Mouse (Mus musculus): ENCODE results near the gene Spaca6. TPM values are rescaled to one million over a fixed set of nuclear protein-coding genes. Genes with fewer than 3 reads are reported as not detected.

Spaca6 gene
- polyA plus RNA-seq, 1 experiment from 2014 or later, result 62.8 TPM

GRCm38 (mm10) chr17:17870892-17871550 lies 44.1 kb downstream of the Spaca6 start:
- no peak overlapping the region for H3K27ac ChIP-seq
- H3K36me3 ChIP-seq, result peaks cover 14% of the 10 kb centered on the region
- no peaks in the 10 kb centered on the region for H3K9me3 ChIP-seq
- WGBS, result 79% methylated on average over 2 of the region's 2 CpGs
- no peak overlapping the region for H3K4me2 ChIP-seq
- no peak for ATAC-seq (ENCODE audit: insufficient number of reproducible peaks, insufficient read depth, low FRiP score, low TSS enrichment, low read depth)
- no peak overlapping the region for H3K9ac ChIP-seq (replicated peaks)
- H3K4me1 ChIP-seq (replicated peaks), result no peaks in the 10 kb centered on the region
- no peak overlapping the region for H3K4me3 ChIP-seq (replicated peaks)
- H3K27me3 ChIP-seq, result no peaks in the 10 kb centered on the region

DNA sequence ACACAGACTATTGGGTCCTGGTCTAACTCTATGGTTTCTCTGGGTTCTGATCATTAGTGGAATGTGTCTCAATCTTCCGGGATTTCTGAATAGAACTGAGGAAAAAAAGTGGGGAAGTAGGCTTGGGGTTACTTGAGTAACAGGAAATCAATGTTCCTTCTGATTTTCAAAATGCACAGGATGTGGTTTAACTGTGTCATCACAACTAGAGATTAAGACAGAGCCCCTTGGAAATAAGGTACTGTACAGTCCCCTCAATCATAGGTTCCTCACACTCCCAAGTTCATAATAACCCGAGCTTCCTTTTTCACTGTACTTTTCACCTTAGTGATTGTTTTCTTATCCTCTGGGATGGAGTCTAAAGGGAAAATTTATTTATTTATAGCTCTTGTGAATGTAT lies 44.7 kb downstream of the Spaca6 start:
- Histone ChIP-seq H3K9ac (replicated peaks) (no peak overlapping the region), H3K27me3 (no peaks in the 10 kb centered on the region), H3K4me2 (no peak overlapping the region), H3K4me3 (replicated peaks) (no peak overlapping the region), H3K36me3 (0 out of 2 replicates have a peak, but pooled peaks cover 8% of the 10 kb centered on the region), H3K27ac (no peak overlapping the region), H3K9me3 (no peaks in the 10 kb centered on the region), H3K4me1 (replicated peaks) (no peaks in the 10 kb centered on the region)
- ATAC-seq (ENCODE audit: insufficient number of reproducible peaks, insufficient read depth, low FRiP score, low TSS enrichment, low read depth), result no peak
- WGBS, result 89% methylated on average over 2 of the region's 2 CpGs

- ATAC-seq (ENCODE audit: insufficient number of reproducible peaks, insufficient read depth, low FRiP score, low TSS enrichment, low read depth), result no peak
- H3K27ac ChIP-seq, result no peak overlapping the region
- H3K4me1 ChIP-seq (replicated peaks), result no peaks in the 10 kb centered on the region
- H3K4me3 ChIP-seq (replicated peaks), result no peak overlapping the region
- no peaks in the 10 kb centered on the region for H3K27me3 ChIP-seq
- no peaks in the 10 kb centered on the region for H3K36me3 ChIP-seq
- no peaks in the 10 kb centered on the region for H3K9me3 ChIP-seq
- no peak overlapping the region for H3K9ac ChIP-seq (replicated peaks)
- 91% methylated on average over 1 of the region's 1 CpGs for WGBS
- no peak overlapping the region for H3K4me2 ChIP-seq
These were observed 52.4 kb downstream of the Spaca6 start for GRCm38 (mm10) chr17:17879347-17879746.

DNA sequence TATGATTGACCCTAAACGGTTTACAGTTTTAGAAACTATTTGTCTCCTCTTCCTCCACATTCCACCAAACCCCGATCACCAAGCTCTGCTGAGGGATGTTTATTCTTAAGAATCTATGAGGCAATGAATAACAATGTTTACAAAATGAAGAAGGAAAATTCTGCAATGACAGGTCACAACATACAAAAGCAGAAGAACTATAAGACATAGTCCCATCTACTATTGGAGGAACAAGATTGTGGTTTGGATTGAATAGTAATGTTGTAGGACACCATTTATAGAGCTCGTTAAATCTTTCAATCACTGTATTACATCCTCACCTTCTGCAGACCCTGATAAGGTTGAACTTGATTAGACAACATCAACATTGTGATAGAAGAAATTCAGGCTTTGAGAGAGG lies 55.7 kb downstream of the Spaca6 start:
- no peak overlapping the region for H3K4me3 ChIP-seq (replicated peaks)
- no peak overlapping the region for H3K27ac ChIP-seq
- no peak for ATAC-seq (ENCODE audit: insufficient number of reproducible peaks, insufficient read depth, low FRiP score, low TSS enrichment, low read depth)
- no peaks in the 10 kb centered on the region for H3K9me3 ChIP-seq
- H3K9ac ChIP-seq (replicated peaks), result no peak overlapping the region
- WGBS, result 73% methylated on average over 3 of the region's 3 CpGs
- H3K4me1 ChIP-seq (replicated peaks), result no peaks in the 10 kb centered on the region
- no peak overlapping the region for H3K4me2 ChIP-seq
- H3K27me3 ChIP-seq, result no peaks in the 10 kb centered on the region
- no peaks in the 10 kb centered on the region for H3K36me3 ChIP-seq

DNA sequence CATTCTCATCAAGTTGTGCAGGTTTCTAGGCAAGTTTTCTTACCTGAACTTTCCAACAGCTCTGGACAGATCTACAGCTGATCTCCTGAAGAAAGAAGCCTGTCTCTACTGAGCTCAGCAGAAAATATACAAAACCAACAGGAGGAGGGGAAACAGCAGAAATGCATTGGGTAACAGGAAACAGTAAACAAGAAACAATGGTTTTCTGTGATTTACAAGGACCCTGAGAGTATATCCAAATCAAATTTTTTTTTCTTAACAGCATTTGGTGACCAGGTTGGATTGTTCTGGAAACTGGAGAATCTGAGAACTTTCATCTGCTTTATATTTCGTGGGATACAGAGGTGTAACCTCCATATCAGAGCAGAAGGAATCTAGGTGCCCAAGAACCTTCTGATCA lies 56.9 kb downstream of the Spaca6 start, which contains the start of gene Fpr1:
Gene Fpr1, minus strand, starts transcription at position 101 of the 400 bp plus-strand sequence.
- Histone ChIP-seq H3K4me1 (replicated peaks) (no peaks in the 10 kb centered on the region), H3K36me3 (no peaks in the 10 kb centered on the region), H3K27ac (no peak within 1 kb of the TSS), H3K4me3 (replicated peaks) (no peak within 1 kb of the TSS), H3K9me3 (no peaks in the 10 kb centered on the region), H3K9ac (replicated peaks) (no peak within 1 kb of the TSS), H3K4me2 (no peak within 1 kb of the TSS), H3K27me3 (no peaks in the 10 kb centered on the region)
- no peak for ATAC-seq (ENCODE audit: insufficient number of reproducible peaks, insufficient read depth, low FRiP score, low TSS enrichment, low read depth)
- WGBS, result 63% methylated on average over 1 of the region's 1 CpGs

- Histone ChIP-seq H3K4me1 (replicated peaks) (no peaks in the 10 kb centered on the region), H3K4me3 (replicated peaks) (no peak within 1 kb of the TSS), H3K36me3 (no peaks in the 10 kb centered on the region), H3K27ac (no peak within 1 kb of the TSS), H3K27me3 (no peaks in the 10 kb centered on the region), H3K9me3 (no peaks in the 10 kb centered on the region), H3K9ac (replicated peaks) (no peak within 1 kb of the TSS), H3K4me2 (no peak within 1 kb of the TSS)
- no peak for ATAC-seq (ENCODE audit: insufficient number of reproducible peaks, insufficient read depth, low FRiP score, low TSS enrichment, low read depth)
- 53% methylated on average over 1 of the region's 1 CpGs for WGBS
These were observed 60.9 kb downstream of the Spaca6 start, which contains the start of the genes Fpr2 and Fpr3 for GRCm38 (mm10) chr17:17887774-17888248. TSS of gene Fpr2 (plus strand) at chr17:17887824. TSS of gene Fpr3 (plus strand) at chr17:17887852.

DNA sequence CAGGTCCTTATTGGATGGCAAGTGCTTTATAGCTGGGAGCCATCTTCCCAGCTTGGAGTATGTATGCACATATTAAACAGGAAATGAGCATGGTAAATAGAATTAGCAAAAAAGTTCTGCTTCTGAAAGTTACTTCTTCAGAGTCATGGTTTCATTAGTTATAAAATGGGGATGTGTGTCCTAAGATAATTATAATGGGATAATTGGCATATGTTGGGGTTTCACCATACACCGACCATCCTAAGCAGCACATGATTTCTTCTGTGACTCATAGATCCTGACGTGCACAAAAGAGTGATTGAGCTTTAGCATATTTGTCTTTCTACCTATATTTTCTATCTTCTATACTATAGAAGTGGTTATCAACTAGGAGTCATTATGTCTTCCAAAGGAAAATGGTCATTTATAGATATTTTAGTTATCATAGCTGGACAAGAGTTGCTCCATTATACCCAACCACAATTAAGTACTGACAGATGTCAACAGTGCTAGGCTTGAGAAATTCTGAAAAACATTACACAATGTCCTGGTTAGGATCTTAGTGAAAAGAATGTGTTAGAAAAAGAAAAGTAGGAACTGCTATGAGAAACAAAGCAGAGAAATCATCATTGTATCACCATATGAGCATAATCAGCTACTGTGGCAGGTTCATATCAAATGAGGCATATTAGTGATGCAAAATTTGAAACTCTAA lies 62.9 kb downstream of the Spaca6 start:
- Histone ChIP-seq H3K4me3 (replicated peaks) (no peak overlapping the region), H3K4me1 (replicated peaks) (no peaks in the 10 kb centered on the region), H3K27me3 (no peaks in the 10 kb centered on the region), H3K9me3 (no peaks in the 10 kb centered on the region), H3K27ac (no peak overlapping the region), H3K4me2 (no peak overlapping the region), H3K36me3 (no peaks in the 10 kb centered on the region), H3K9ac (replicated peaks) (no peak overlapping the region)
- WGBS, result 84% methylated on average over 2 of the region's 2 CpGs
- ATAC-seq (ENCODE audit: insufficient number of reproducible peaks, insufficient read depth, low FRiP score, low TSS enrichment, low read depth), result no peak

MicroRNA genes within 50 kb of the gene (microRNA counts, 519-probe panel; counts per million panel counts)
- 7,925 counts per million, percentile 88 among the panel's probes with 10 or more counts for microRNA mmu-let-7e
- microRNA mmu-miR-125a-3p, result 4,755 counts per million, percentile 41 among the panel's probes with 10 or more counts
- microRNA mmu-miR-125a-5p, result 9,212 counts per million, percentile 97 among the panel's probes with 10 or more counts
- microRNA mmu-miR-99b, result 6,543 counts per million, percentile 78 among the panel's probes with 10 or more counts

Small RNA genes within 50 kb of the gene (microRNA-seq; reads per million reads assigned to microRNA genes)
- gene Gm25927 (not detected), gene Mir125a (5,316 reads per million, percentile 90 among the genes with 10 or more reads in this experiment), gene Mir99b (29,800 reads per million, percentile 98 among the genes with 10 or more reads in this experiment), gene Mirlet7e (not detected)

Other genes with a start within 250 kb of the Spaca6 start
- 10.2 and 11.6 TPM in 2 replicates for gene Lnpep, start 202.1 kb upstream of the Spaca6 start, polyA plus RNA-seq (2016; fragmentation: Nextera tagmentation; extraction: Ambion mirVana)
- not detected in 2 replicates for gene Vmn2r90, start 123.4 kb upstream of the Spaca6 start, polyA plus RNA-seq (2016; fragmentation: Nextera tagmentation; extraction: Ambion mirVana)
- gene Has1, start 28.0 kb downstream of the Spaca6 start, polyA plus RNA-seq (2016; fragmentation: Nextera tagmentation; extraction: Ambion mirVana), result 1.5 and 1.8 TPM in 2 replicates
- gene Fpr1, start 56.8 kb downstream of the Spaca6 start, polyA plus RNA-seq (2016; fragmentation: Nextera tagmentation; extraction: Ambion mirVana), result not detected in 2 replicates
- gene Fpr2, start 60.7 kb downstream of the Spaca6 start, polyA plus RNA-seq (2016; fragmentation: Nextera tagmentation; extraction: Ambion mirVana), result not detected in 2 replicates
- not detected in 2 replicates for gene Fpr3, start 60.7 kb downstream of the Spaca6 start, polyA plus RNA-seq (2016; fragmentation: Nextera tagmentation; extraction: Ambion mirVana)
- gene Fpr-rs4, start 194.6 kb downstream of the Spaca6 start, polyA plus RNA-seq (2016; fragmentation: Nextera tagmentation; extraction: Ambion mirVana), result not detected in 2 replicates
- not detected in 2 replicates for gene Vmn2r124, start 222.3 kb downstream of the Spaca6 start, polyA plus RNA-seq (2016; fragmentation: Nextera tagmentation; extraction: Ambion mirVana)